Mouse (Mus musculus): ENCODE results near the gene Ireb2.
"Not testable (repeated sequence)": the region's sequence is repeated elsewhere in the genome, so short reads cannot be mapped to it uniquely, and the experiment has no call there.

Gene Ireb2

GRCm38 (mm10) chr9:54863363-54864281, at the start of gene Ireb2:
Gene Ireb2, plus strand, starts transcription at chr9:54863789.
- peak; percentile 99 for DNase-seq (ENCODE audit: low read depth)

DNA sequence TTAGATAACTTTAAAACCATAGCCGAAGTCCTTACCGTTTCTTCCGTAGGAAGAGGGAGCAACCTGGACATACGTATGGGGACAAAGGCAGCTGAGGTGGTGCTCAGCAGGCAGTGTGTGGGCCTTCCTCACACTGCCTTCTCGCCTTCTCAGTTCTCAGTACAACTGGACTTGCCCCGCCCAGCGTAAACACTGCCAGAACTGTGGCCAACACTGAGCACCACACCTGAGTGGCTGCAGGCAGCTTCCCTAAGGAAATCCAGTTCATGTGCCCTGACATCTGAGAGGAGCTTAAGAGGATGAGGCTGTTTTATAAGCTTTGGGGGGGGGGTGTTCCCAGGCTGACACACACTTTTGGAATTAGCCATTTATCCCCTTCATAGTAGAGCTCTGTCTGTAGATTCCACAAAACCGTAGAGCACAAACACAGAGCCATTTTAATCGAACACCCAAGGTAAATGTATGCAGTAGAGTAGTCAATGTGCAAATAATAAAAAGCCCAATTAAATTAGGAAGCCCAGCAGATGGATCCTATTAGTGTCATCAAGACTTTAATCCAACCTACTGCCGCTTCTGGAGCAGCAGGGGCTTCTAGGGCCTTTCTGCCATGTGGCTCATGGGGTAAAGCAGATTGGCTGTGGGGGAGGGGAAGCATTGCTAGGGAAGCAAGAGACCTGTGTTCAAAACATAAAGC, 46.9 kb upstream of the Ireb2 start:
- DNase-seq (ENCODE audit: low read depth), result no peak

- peak; percentile 81 for DNase-seq (ENCODE audit: low read depth)
These were observed 42.0 kb upstream of the Ireb2 start for GRCm38 (mm10) chr9:54821442-54822100.

- peak; percentile 56 for DNase-seq (ENCODE audit: low read depth)
These were observed 33.8 kb upstream of the Ireb2 start for GRCm38 (mm10) chr9:54829760-54830159.

GRCm38 (mm10) chr9:54830624-54831023, 33.0 kb upstream of the Ireb2 start:
- peak; percentile 82 for DNase-seq (ENCODE audit: low read depth)

- no peak for DNase-seq (ENCODE audit: low read depth)
These were observed 29.8 kb upstream of the Ireb2 start for GRCm38 (mm10) chr9:54833831-54834230.

DNA sequence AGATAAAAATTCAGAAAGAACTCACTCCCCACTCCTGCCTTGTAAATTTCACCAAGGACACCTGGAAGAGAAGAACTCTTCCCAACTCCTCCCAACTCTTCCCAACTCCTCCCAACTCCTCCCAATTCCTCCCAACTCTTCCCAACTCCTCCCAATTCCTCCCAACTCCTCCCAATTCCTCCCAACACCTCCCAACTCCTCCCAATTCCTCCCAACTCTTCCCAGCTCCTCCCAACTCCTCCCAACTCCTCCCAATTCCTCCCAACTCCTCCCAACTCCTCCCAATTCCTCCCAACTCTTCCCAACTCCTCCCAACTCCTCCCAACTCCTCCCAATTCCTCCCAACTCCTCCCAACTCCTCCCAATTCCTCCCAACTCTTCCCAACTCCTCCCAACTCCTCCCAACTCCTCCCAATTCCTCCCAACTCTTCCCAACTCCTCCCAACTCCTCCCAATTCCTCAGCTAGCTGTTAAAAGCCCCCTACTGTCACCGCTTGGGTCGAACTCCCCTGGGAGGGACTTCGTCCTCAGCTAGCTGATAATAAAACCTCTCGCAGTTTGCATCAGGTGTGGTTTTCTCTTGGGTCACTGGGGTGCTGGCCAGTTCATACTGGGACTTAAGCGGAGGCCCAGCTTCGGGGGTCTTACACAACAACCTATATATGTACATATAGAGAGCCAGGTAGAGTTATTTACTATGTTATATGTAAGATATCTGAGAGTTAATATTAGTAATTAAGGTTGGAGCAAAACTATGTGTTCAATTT, 27.5 kb upstream of the Ireb2 start:
- not testable (repeated sequence) for DNase-seq (ENCODE audit: low read depth)

- no peak for DNase-seq (ENCODE audit: low read depth)
These were observed 25.8 kb upstream of the Ireb2 start for GRCm38 (mm10) chr9:54837835-54838234.

DNA sequence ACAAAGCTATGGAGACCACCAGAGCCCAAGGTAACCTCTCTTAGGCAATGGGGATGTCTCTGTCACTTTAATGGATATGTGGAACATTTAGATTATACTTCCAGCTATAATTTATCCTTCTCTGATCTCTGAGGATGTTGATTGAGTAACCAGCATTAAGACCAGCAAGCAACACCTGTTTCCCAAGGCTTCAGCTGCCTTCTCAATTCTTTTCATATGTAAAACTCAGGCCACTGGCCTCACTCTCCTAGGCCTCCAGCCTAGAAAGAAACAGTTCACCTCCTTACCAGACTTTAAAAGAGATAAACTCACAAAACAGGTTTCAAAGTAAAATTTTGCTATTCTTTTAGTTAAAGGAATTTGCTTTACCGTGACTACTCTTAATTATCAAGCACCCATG, 23.4 kb upstream of the Ireb2 start:
- DNase-seq (ENCODE audit: low read depth), result no peak

GRCm38 (mm10) chr9:54842311-54842710, 21.3 kb upstream of the Ireb2 start:
- DNase-seq (ENCODE audit: low read depth), result no peak

- DNase-seq (ENCODE audit: low read depth), result no peak
These were observed 19.7 kb upstream of the Ireb2 start for GRCm38 (mm10) chr9:54843887-54844286.

DNA sequence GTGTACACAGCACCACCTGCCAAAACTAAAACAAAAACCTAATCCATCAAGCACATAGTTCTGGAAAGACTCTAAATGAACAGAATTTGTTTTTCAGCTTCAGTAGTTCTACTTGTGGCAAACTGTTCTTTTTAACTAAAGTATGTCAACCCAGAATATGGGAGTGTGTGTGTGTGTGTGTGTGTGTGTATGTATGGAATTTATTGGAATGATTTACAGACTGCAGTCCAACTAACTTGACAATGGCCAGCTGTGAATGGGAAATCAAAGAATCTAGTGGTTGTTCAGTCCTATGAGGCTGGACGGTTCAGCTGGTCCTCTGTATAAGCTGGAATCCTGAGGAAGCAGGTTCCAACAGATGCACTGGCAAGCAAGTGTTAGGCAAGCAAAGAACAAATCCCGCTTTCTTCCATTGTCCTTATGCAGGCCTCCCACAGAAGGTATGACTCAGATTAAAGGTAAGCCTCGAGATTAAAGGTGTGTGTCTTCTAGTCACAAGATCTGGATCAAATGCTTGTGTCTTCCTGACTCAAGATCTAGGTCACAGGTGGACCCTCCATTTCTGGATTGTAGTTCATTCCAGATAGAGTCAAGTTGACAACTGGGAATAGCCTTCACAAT, 18.9 kb upstream of the Ireb2 start:
- DNase-seq (ENCODE audit: low read depth), result no peak

DNA sequence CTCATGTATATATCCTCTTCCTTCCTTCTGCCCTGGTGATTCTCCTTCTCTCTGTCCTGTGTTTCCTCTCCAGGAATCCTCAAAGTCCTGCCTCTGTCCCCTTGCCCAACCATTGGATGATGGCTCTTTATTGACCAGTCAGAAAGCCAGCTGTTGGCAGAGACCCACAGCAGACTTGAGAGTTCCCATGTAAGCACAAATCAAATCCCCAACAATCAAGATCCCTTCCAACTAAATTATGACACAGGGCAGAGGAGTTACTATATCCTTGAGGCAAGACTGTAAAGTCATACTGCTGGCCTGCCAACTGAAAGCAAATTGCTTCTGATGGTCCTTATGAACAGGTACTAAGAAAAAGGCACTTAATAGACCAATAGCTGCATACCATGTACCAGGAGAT, 15.4 kb upstream of the Ireb2 start:
- DNase-seq (ENCODE audit: low read depth), result no peak

GRCm38 (mm10) chr9:54853036-54853435, 10.6 kb upstream of the Ireb2 start:
- not testable (repeated sequence) for DNase-seq (ENCODE audit: low read depth)

DNA sequence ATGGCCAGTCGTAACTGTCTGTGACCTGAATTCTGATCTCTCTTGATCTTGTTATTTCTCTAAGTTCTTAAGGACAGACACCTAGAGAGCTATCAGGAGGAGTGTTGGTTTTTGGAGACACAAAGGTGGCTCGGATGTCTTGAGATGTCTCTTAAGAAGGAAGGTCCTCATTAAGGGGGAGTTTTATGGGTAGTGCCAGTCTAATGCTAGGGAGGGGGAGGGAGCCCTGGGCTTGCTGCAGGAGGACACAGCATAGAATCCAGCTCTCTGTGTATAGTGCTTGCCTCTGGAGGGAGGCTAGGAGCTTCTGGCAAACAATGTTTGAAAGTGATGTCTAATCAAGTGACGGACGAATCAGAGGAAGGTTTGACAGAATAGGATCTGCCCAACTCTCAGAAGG, 10.0 kb upstream of the Ireb2 start:
- no peak for DNase-seq (ENCODE audit: low read depth)

DNA sequence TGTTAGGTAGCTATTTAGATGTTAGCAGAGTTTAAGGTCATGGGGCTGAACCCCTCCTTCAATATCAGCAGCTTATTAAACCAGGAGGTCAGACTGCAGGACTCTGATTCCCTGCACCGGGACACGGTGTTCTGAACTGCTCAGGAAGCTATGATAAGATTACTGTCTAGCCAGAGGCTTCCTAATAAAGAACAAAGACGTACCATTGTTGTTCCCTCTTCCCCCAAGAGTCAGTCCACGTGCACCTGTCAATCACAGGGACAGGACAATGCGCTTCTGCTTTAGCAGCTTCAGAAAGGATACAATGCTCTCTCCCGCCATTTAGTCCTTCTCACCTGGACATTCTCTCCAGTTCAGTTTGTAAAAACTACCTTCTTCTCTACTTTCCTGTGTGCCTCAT, 8.0 kb upstream of the Ireb2 start:
- DNase-seq (ENCODE audit: low read depth), result no peak

DNA sequence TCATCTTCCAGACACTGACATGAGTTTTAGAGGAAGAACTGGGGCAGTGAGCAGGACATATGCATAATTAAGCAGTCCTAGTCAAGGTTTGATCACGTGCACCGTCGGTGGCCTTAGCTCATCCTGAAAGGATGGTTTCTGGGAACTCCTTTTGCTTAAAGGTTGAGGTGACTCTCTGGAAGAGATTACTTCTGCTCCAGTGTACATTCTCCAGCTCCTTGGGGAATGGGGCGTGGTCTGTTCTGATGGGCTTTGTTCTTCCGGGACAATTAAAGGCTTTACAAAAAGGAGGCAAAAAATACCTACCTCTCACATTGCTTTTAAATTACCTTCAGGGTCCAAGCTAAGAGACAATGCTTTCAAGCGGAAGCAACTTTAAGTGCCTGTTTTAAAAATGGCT, 7.5 kb upstream of the Ireb2 start:
- DNase-seq (ENCODE audit: low read depth), result no peak

DNA sequence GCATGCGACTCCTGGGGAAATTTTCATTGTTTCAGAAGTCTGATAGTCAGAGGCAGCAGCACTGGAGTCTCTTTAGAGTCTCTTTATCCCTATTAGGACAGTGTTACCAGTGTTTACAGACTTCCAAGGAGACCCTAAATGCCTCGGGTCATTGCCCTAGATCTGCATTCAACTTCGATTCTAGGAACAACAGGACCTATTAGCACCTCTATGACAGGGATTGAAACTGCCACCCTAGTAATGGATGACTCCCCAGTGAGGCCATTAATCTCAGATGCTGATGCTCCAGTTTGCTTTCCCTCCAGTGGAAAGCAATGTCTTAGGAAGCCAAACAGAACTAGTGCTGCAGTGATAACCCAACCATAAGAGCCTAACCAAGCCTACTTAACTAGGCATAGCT, 6.1 kb upstream of the Ireb2 start:
- no peak for DNase-seq (ENCODE audit: low read depth)

DNA sequence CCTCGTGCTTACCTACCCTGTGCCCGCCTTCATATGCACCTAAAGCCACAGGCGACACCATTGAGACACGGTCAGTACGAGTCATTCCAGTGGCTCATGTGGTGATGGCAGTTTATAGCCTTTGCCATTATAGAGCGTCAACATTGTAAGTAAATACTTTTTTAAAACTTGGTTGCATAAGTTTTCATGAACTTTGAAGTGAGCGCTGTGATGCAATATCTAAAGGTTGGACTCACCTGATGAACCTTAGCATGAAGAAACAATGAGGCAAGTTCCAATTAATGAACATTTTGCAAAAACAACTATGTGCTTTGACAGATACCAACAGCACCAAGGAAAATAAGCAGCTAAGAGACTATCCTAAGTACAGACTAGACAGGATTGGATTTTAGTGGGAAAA, 3.1 kb upstream of the Ireb2 start:
- no peak for DNase-seq (ENCODE audit: low read depth)

DNA sequence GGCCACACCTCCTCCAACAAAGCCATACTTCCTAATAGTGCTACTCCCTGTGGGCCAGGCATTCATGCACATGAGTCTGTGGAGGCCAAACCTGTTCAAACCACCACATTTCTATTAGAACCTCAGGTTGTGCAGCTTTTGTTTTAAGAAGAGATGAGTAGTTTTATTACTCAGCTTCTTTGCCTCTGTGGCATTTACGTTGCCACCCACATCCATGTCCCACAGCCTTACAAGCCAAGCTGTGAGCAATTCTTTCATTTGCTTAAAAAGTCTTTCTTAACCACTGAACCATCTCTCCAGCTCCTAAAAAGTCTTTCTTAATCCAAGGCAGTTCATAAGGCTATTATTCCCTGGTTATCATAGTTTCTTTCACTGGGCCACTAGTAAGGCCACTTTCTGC, 15.2 kb downstream of the Ireb2 start:
- no peak for DNase-seq (ENCODE audit: low read depth)

GRCm38 (mm10) chr9:54892111-54892510, 28.5 kb downstream of the Ireb2 start:
- DNase-seq (ENCODE audit: low read depth), result no peak

DNA sequence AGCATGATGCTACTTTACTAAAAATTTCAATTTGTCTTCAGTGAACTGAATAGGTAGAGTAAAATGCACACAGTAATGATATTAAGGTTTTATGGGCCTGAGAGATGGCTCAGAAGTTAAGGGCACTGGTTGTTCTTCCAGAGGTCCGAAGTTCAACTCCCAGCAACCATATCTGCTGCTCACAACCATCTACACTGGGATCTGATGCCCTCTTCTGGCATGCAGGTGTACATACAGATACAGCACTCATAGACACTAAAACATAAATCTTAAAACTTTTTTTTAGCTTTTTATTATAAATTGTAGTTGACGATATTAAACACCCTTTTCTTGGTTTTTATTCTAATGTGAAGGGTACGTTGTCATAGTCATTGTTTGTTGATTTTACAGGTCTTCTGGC, 33.5 kb downstream of the Ireb2 start:
- peak; percentile 34 for DNase-seq (ENCODE audit: low read depth)
